Mouse (Mus musculus) pancreas, adult 10 weeks (tissue): ENCODE measurements around the gene Capn12. TPM values are rescaled to one million over a fixed set of nuclear protein-coding genes. Genes with fewer than 3 reads are reported as not detected.

ENCODE experiments used
- polyA plus RNA-seq: library from polyadenylated mRNA; stranded (reverse); fragments of 350-450 nt; fragmentation: Illumina TruSeq; extraction: RNeasy Lipid Tissue Mini Kit (QIAGEN cat#74804); gene quantifications from one replicate; pipeline ENCODE4 v1.2.3, GENCODE M21; 2015; ENCODE audit warnings: low read depth, low replicate concordance; ENCODE audit not compliant: insufficient read depth

The Capn12 gene
- 0.26 TPM for polyA plus RNA-seq

DNA sequence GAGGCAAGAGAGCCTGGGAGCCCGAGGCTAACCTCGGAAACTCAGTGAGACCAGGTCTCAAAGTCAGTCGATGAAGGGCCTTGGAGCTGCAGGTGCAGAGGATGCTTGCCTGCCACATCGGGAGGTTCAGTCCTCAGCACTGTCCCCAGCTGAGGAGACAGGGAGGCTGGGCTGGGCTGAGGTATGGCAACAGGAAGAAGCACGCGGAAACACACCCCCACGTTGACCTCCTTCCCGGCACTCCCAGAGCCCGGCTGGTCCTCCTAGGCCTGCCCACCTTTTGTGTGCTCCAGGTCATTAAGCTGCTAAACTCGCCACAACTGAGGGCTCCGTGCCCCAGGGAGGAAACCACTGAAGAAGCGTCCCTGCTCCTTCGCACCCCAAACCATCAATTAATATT is at the start of gene Capn12:
Gene Capn12 (plus strand): TSS at position 224 of the 400 bp plus-strand sequence.

DNA sequence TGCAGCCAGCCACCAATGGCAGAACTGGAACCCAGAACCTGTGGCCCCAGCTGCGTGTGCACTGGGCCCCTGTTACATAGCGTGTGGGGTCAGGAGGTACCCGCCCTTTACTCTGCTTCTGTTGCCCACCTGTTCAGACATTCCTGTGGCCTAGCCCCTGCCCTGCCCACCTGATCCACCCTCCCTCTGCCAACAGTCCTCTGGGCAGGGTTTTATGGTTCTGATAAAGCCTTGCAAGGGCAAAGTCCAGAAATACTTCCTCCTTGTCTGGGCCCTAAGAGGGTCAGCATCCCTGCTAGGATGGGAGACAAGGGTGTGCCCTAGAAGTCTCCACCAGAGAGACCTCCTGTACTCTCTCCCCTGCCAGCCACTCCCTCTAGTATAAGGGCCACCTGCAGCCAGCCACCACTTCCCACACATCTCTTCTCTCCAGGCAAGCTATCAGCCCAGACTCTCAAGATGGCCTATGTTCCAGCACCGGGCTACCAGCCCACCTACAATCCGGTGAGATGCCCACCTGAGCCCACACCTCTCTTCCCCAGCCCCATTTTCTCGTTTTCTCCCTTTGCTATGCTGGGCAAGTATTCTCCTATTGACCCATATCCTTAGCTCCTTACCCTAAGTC is 47.4 kb upstream of the Capn12 start, which contains the start of gene Lgals4:
Gene Lgals4 (plus strand): TSS at position 132 of the 625 bp plus-strand sequence.

DNA sequence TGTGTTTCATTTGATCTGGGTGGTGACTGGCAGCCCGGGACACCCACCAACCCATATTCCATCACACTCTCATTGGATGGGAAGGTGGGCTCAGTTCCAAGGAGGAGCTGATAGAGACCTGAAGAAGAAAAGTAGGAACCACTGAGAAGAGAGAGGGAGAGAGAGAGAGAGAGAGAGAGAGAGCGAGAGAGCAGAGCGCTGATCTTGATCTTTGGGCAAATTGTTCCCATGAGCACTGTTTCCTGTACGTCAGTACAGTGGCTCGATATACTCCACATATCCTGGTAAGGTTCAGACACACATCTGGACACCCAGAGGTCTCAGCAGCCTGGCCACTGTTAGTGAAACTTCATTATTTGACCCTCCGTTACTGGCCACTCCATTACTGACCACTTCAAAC is 17.7 kb upstream of the Capn12 start, which contains the start of gene Lgals7:
Gene Lgals7 (plus strand): TSS at position 314 of the 400 bp plus-strand sequence.

Other genes with a start within 250 kb of the Capn12 start
- gene Fbxo27, start 188.6 kb upstream of the Capn12 start, polyA plus RNA-seq, result not detected
- 2.8 TPM for gene Fbxo17, start 164.6 kb upstream of the Capn12 start, polyA plus RNA-seq
- 42.5 TPM for gene Mrps12, start 139.6 kb upstream of the Capn12 start, polyA plus RNA-seq
- gene Sars2, start 139.4 kb upstream of the Capn12 start, polyA plus RNA-seq, result 2.6 TPM
- not detected for gene Ccer2, start 125.2 kb upstream of the Capn12 start, polyA plus RNA-seq
- 28.4 TPM for gene Sirt2, start 114.7 kb upstream of the Capn12 start, polyA plus RNA-seq
- gene Nfkbib, start 113.9 kb upstream of the Capn12 start, polyA plus RNA-seq, result 8.7 TPM
- gene Rinl, start 92.5 kb upstream of the Capn12 start, polyA plus RNA-seq, result 1.8 TPM
- 78.4 TPM for gene Hnrnpl, start 72.9 kb upstream of the Capn12 start, polyA plus RNA-seq
- 54.3 TPM for gene Ech1, start 56.2 kb upstream of the Capn12 start, polyA plus RNA-seq
- gene Lgals4, start 47.6 kb upstream of the Capn12 start, polyA plus RNA-seq, result 13.7 TPM
- 7.5 TPM for gene Lgals7, start 17.6 kb upstream of the Capn12 start, polyA plus RNA-seq
- gene Actn4, start 80.9 kb downstream of the Capn12 start, polyA plus RNA-seq, result 71.1 TPM
- 94.8 TPM for gene Eif3k, start 100.4 kb downstream of the Capn12 start, polyA plus RNA-seq
- gene Map4k1, start 100.6 kb downstream of the Capn12 start, polyA plus RNA-seq, result 0.30 TPM
- not detected for gene Ryr1, start 243.8 kb downstream of the Capn12 start, polyA plus RNA-seq